Mouse (Mus musculus) adrenal gland, postnatal 25 days (tissue): ENCODE results near the gene Nfyc. TPM values are rescaled to one million over a fixed set of nuclear protein-coding genes. Genes with fewer than 3 reads are reported as not detected.
A peak's percentile ranks its signal among the peaks of the same experiment; 100 is the strongest.

Source experiments
- DNase-seq: peaks from one replicate; pipeline ENCODE4 v3.0.0; 2021; ENCODE audit warnings: mixed read lengths
- total RNA-seq: library from RNA; stranded (reverse); gene quantifications from 2 replicates; pipeline ENCODE4 v1.2.3, GENCODE M21; 2021

Gene Nfyc
- total RNA-seq, 1 experiment from 2014 or later, result 62.8 TPM

- peak; percentile 75 for DNase-seq
These were observed 76.1 kb downstream of the Nfyc start for GRCm38 (mm10) chr4:120755299-120755698.

DNA sequence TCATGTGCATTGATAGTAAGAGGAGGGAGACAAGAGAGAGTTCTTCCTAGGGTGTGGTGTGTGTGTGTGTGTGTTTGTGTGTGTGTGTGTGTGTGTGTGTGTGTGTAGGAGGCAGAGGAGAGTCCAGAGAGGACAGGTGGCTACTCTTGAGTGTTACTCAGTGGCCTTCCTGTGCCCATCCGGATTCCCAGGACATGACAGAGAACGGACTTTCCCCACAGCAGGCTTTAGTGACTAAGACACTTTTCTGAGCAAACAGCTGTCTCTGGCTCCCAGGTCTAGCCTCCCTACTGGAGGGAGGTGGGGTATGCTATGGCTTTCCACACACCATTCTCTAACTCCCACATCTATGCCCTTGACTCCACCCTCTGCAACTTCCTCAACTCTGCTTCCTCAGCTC is 81.8 kb downstream of the Nfyc start:
- DNase-seq, result no peak

- DNase-seq, result no peak
These were observed 83.2 kb downstream of the Nfyc start, which contains the start of gene Kcnq4 for GRCm38 (mm10) chr4:120747941-120748866. Gene Kcnq4, minus strand, starts transcription at chr4:120748612.

DNA sequence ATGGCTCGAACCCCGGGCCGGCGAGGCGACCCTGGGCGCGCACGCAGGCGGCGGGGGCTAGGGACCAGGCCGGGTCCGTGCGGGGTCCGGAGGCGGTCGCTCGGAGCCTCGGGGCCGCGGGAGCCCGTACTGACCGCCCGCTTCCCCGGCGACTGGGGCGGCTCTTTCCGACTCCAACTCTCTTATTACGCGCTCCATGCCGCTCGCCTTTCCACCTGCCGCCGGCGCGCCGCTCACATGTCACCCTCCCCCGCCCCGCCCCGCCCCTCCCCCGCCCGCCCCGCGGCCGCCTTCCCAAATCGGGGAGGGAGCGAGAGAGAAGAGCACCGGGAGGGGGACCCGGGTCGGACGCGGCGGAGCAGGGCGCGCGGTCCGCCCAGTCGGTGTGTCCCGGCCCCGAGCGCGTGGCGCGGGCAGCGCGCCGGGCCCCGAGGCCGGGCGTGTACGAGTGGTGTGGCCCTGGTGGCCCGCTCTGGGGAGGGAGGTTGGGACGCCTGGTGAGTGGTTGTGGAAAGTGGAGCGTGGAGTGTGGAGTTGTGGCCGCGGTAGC is 84.1 kb downstream of the Nfyc start:
- peak; percentile 49 for DNase-seq

- peak; percentile 26 for DNase-seq
These were observed 84.7 kb downstream of the Nfyc start for GRCm38 (mm10) chr4:120746552-120747150.

- DNase-seq, result no peak
These were observed 85.4 kb downstream of the Nfyc start for GRCm38 (mm10) chr4:120745731-120746551.

DNA sequence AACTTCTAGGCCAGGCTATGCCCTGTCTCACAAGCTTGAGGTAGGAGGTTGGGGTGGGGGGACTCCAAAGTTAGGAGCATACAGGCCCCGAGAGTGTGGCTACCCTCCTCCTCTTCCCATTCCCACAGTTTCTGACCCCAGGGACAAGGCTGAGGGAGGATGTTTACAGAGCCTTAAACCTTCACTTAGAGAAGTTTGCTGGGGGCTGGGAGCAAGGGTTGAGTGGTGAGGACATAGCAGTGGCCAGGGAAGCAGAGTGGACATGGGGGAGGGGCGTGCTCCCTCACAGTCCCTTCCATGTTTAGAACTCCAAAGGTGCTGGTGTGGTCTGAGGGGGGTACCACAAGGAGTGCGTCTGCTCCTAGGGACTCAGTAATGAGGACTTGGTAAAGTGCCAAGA is 87.7 kb downstream of the Nfyc start:
- no peak for DNase-seq

DNA sequence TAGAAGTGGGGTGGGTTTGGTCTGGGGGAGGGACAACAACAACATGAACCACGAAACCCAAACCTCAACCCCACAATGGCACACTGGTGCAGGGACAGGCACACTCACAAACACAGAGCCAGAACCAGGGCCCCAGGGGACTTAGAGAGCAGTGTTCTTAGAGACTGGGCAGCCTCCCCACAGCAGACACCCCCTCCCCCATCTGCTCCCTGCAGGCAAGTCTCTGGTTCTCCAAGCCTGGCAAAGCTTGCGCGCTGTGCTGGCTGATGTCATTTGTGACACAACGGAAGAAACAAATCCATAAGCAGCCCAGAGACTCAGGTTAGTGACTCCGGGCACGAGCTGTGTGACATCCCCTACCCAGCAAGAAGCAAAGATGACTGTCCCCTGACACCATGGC is 90.1 kb downstream of the Nfyc start:
- peak; percentile 39 for DNase-seq

GRCm38 (mm10) chr4:120734012-120734622 is 97.3 kb downstream of the Nfyc start:
- no peak for DNase-seq

DNA sequence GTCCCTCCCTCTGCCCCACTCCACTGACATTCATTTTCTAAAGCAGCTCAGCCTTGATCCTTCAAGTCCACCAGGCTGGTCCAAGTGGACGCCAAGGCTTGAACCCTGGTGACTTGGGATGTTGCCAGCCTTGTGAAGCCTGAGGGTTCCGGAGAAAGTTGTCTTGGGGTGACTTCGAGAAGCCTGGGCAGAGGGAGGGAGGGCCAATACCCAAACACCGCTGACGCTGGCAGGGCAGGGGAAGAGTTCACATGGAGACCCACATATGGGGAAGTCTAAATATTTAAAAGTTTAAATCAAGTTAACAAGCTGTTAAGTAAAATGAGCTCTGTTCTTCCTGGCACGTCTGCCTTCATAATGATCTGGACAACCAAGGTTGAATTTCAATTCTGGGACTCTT is 98.6 kb downstream of the Nfyc start:
- no peak for DNase-seq

DNA sequence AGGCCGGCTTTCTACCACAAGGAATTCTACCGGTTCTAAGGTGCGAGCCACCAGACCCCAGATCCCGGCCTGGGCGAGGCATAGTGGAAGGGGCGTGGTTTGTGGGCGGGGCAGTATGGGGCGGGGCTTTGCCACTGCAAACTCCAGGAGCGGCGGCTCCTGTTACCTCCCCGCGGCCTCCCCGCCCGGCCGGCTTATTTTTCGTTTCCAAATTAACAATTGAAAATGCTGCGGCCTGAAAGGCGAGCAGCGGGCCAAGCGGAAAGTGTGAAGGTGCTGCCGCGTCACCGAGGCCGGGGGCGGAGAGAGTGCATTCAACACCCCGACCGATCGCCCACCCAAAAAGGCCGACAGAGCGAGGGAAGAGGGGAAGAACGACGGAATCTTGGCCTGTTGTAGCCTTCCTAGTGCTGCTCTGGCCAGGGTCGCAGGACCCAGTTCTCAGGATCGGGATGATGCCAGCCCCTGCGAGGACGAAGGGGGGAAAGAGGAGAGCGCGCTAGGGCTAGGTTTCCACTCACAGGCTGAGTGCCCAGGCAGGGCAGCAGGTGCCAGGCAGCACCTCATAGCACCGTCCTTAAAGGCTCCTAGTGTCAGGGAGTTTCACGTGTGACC is 100.2 kb downstream of the Nfyc start:
- DNase-seq, result peak; percentile 80

GRCm38 (mm10) chr4:120730574-120730973 is 100.8 kb downstream of the Nfyc start:
- no peak for DNase-seq

DNA sequence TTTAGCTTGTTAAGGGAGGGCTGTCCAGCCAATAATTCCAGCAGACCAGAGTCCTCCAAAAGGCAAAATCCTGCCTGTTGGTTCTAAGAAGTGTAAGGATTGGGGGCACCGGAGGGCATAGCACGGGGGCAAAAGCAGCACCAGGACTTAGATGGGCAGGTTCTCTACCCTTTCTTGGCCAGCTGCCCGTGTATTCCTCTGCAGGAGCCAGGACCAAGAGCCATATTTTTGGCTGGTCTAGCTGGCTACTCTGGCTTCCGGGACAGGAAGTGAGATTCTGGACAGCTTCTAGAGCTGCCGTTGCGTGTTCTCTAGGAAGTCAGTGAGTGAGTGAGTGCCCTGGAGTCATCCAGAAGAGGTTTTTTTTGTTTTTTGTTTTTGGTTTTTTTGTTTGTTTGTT is 101.2 kb downstream of the Nfyc start:
- DNase-seq, result peak; percentile 36

GRCm38 (mm10) chr4:120729441-120729840 is 101.9 kb downstream of the Nfyc start:
- DNase-seq, result no peak

GRCm38 (mm10) chr4:120727842-120728241 is 103.5 kb downstream of the Nfyc start:
- DNase-seq, result no peak

DNA sequence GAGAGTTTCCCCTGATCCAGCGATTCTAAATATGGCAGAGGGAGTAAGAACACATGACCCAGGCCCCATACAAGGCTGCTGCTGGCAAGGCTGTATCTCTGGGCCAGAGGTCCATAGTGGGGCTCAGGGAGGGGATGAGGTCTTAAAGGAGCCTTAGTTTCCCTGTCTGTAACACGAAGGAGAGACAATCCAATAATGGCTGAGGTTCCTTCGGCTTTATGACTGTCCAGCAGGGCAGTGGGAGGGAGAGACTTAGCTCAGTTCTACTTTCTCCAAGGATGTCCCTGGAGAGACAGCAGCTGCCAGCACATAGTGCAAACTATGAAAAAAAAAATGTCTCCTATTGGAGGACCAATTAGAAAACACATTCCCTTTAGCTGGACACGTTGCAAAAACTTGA is 105.2 kb downstream of the Nfyc start:
- no peak for DNase-seq

DNA sequence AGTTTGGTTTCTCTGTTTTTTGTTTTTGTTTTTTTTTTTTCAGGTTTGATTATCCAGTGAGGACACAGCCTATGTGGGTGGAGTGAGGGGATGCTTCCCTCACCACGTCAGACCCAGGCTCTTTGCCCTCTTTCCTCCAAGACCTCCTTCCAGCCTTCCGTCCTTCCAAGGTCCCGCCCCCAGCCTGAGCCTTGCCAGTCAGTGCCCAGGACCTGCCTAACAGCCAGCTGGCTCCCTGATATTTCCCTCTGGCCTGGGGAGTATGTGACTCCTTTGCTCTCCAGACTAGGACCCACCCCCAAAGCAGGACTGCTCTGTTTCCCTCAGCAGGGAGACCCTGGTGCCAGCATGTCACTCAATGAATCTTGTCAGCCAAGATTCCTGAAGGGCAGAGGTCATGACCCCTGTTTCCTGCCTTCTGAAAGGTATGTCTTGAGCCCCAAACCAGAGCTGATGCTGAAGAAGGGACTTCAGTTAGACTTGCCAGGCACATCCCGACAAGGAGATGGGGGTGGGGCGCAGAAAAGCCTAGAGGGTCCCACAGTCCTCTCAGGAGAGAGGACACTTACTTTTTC is 105.8 kb downstream of the Nfyc start:
- DNase-seq, result no peak

DNA sequence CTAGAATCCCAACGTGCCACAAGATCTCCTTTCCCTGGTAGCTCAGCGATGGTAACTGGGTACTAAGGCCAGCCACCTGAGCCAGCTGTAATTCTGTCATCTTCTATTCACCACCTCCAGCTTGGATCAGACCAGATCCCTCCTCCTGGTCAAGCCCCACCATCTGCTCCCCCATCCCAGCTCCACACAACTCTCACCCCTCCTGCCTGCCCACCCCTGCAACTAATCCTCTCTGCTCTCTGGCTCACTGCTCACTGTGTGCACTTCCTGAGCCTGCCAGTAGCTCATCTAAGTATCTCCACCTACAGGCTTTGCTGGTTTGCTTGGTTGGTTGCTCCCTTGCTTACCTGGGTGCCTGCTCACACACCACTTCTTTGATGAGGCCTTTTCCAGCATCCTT is 109.8 kb downstream of the Nfyc start:
- no peak for DNase-seq

GRCm38 (mm10) chr4:120719152-120719551 is 112.2 kb downstream of the Nfyc start:
- no peak for DNase-seq

DNA sequence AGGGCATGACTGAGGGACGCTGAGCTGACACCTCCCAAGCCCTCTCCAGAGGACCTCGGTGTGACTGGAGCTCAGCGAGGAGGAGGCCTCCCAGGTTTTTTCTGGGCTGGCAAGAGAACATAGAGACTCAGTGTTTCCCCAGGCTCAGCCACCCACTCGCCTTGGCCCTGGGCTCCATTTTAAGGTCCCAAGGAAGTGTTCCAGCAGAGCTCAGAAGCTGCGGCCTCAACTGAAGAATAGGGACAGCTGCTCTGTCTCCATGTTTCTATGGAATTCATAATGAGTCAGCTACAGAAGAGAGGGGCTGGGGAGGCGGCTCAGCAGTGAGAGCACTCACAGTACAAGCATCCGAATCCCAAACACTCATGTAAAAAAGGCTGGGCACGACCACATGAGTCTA is 113.8 kb downstream of the Nfyc start:
- DNase-seq, result no peak

DNA sequence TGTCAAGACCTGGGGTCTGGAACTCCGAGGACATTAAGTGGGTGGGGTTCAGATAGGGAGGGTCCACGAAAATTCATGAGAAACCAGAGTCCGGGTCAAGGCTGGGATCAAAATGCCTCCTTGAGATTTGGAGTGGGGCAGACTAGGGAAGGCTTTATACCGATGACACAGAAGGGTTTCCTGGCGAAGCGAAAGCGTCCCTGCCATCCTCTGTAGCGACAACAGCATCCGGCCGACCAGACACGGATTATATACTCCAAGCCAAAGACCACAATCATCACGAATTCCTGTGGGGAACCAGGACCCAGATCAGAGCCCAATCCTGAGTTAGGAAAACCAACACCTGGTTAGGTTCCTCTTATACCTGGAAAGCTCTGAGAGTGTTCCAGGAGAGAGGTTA is 114.6 kb downstream of the Nfyc start:
- no peak for DNase-seq
